Mouse (Mus musculus): Measurements from ENCODE around the gene Pld4.

- TF ChIP-seq POLR2A (IDR thresholded peaks at IDR 0.05; ENCODE audit: insufficient read depth, low read length) (no peak), EP300 (IDR thresholded peaks at IDR 0.05; ENCODE audit: insufficient read depth, low read depth, low read length) (no peak)
These were observed 9.3 kb downstream of the Pld4 start for GRCm38 (mm10) chr12:112769751-112770150.
